Mouse (Mus musculus): ENCODE results near the gene Hnf4a.
"Not testable (repeated sequence)": the region's sequence is repeated elsewhere in the genome, so short reads cannot be mapped to it uniquely, and the experiment has no call there.

The Hnf4a gene

DNA sequence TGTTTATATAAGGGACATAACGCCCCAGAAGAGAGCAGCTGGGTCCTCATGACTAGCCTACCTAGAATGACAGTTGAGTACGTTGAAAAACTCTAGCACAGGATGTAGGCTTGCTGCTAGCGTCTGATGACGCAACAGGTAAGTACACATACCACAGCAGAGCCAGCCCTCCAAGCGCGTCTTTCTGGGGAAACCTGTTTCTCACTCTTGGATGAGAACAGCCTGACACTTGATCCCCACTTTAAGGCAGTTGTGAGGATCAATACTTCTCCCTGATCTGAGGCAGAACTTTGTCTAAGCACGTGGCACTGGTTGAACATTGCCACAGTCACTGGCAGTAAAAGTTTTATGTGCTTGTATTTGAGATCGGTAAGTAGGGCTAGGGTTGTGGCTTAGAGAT, 113.8 kb downstream of the Hnf4a start:
- no peak for DNase-seq (ENCODE audit: low spot score)

DNA sequence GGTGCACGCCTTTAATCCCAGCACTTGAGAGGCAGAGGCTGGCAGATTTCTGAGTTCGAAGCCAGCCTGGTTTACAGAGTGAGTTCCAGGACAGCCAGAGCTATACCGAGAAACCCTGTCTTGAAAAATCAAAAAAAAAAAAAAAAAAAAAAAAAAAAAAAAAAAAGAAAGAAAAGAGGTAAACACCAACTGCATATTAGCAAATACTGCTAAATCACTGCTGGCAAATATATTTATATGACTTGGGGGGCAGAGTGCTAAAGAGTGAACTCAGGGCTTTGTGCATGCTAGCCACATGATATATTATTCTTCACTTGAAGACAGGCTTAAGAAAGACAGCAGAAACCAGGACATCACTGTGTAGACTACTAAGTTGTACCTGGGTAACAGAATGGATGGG, 114.8 kb downstream of the Hnf4a start:
- not testable (repeated sequence) for DNase-seq (ENCODE audit: low spot score)

Measured in testis, postnatal 14 days (tissue).